Mouse (Mus musculus) cerebellum, adult 2 months (tissue): ENCODE measurements around the gene Dll3. TPM values are rescaled to one million over a fixed set of nuclear protein-coding genes. Genes with fewer than 3 reads are reported as not detected.
A peak's percentile ranks its signal among the peaks of the same experiment; 100 is the strongest.

Source experiments
- DNase-seq, 2 experiments: peaks; one replicate each; pipeline ENCODE4 v3.0.0; 2021
- H3K27ac ChIP-seq: fragments of 200-500 bp; 2 replicates; pipeline ENCODE4 v1.5.1; 2012; ENCODE audit warnings: low read length, control low read depth, inconsistent platforms; ENCODE audit not compliant: insufficient read depth
- H3K27me3 ChIP-seq: fragments of 200-500 bp; 2 replicates; pipeline ENCODE4 v1.6.1; 2012; ENCODE audit warnings: inconsistent platforms, mild to moderate bottlenecking, low read length, moderate library complexity; ENCODE audit not compliant: control insufficient read depth, insufficient read depth
- H3K4me1 ChIP-seq: fragments of 200-500 bp; 2 replicates; pipeline ENCODE4 v1.6.1; 2011; ENCODE audit warnings: low read length; ENCODE audit not compliant: control insufficient read depth, insufficient read depth
- H3K4me3 ChIP-seq: fragments of 200-500 bp; replicated peaks from 2 replicates; pipeline ENCODE3; 2011; ENCODE audit warnings: mild to moderate bottlenecking, low read depth, low read length, control low read depth; ENCODE audit not compliant: insufficient read depth
- CTCF ChIP-seq: fragments of 200-500 bp; IDR thresholded peaks from 2 replicates; pipeline ENCODE4 v1.5.1; 2011; ENCODE audit warnings: low read depth, mild to moderate bottlenecking, control low read depth, low read length, moderate library complexity, borderline replicate concordance; ENCODE audit not compliant: insufficient read depth
- POLR2A ChIP-seq: fragments of 200-500 bp; IDR thresholded peaks from 2 replicates; pipeline ENCODE4 v1.6.1; 2011; ENCODE audit warnings: low read length, control low read depth, borderline replicate concordance; ENCODE audit not compliant: insufficient read depth
- WGBS: fragments of 180-500 bp; shearing (Covaris S2); methylation state at CpG from one replicate; pipeline ENCODE4 v1.1.7; 2018; 5-methylcytosine and 5-hydroxymethylcytosine counted together
- polyA plus RNA-seq: library from polyadenylated mRNA; depleted of rRNA; stranded (reverse); fragments of >200 nt; gene quantifications from 2 replicates; pipeline ENCODE4 v1.2.3, GENCODE M21; 2012

Dll3 gene
- polyA plus RNA-seq, 1 experiment, result 1.4 TPM

- under 1% methylated on average over 77 of the region's 77 CpGs for WGBS
- Histone ChIP-seq H3K27ac (peak within 1 kb of the TSS; percentile 52; the same call in 1 of the 2 replicates), H3K27me3 (no peaks in the 10 kb centered on the region), H3K4me3 (peak within 1 kb of the TSS; percentile 90), H3K4me1 (peaks cover 10% of the 10 kb centered on the region)
- DNase-seq, result peak; percentile 96 to 98
- TF ChIP-seq POLR2A, result peak; percentile 94
- no peak for TF ChIP-seq CTCF
Observed at GRCm38 (mm10) chr7:28338108-28338998, 36.3 kb upstream of the Dll3 start, which contains the start of gene Supt5. Gene Supt5, minus strand, starts transcription at chr7:28338746.

GRCm38 (mm10) chr7:28335471-28335870 lies 33.4 kb upstream of the Dll3 start:
- Histone ChIP-seq H3K27ac (no peak overlapping the region), H3K27me3 (no peaks in the 10 kb centered on the region), H3K4me3 (no peak overlapping the region), H3K4me1 (peaks cover 10% of the 10 kb centered on the region)
- 82% methylated on average over 2 of the region's 2 CpGs for WGBS
- no peak for DNase-seq
- no peak for TF ChIP-seq CTCF
- no peak for TF ChIP-seq POLR2A

- TF ChIP-seq CTCF (no peak), POLR2A (no peak)
- WGBS, result 74% methylated on average over 4 of the region's 4 CpGs
- Histone ChIP-seq H3K4me3 (no peak overlapping the region), H3K27ac (no peak overlapping the region), H3K4me1 (peaks cover 10% of the 10 kb centered on the region), H3K27me3 (no peaks in the 10 kb centered on the region)
- no peak for DNase-seq
Observed at GRCm38 (mm10) chr7:28334534-28334933, 32.5 kb upstream of the Dll3 start.

GRCm38 (mm10) chr7:28328260-28328659 lies 26.2 kb upstream of the Dll3 start:
- no peak for DNase-seq
- no peak overlapping the region for H3K27ac ChIP-seq
- H3K4me3 ChIP-seq, result no peak overlapping the region
- WGBS, result 92% methylated on average over 2 of the region's 2 CpGs
- no peaks in the 10 kb centered on the region for H3K27me3 ChIP-seq
- no peaks in the 10 kb centered on the region for H3K4me1 ChIP-seq
- no peak for TF ChIP-seq POLR2A
- no peak for TF ChIP-seq CTCF

- Histone ChIP-seq H3K4me3 (no peak overlapping the region), H3K27me3 (no peaks in the 10 kb centered on the region), H3K4me1 (no peaks in the 10 kb centered on the region), H3K27ac (no peak overlapping the region)
- WGBS, result 81% methylated on average over 4 of the region's 4 CpGs
- TF ChIP-seq POLR2A, result no peak
- TF ChIP-seq CTCF, result no peak
- DNase-seq, result no peak
Observed at GRCm38 (mm10) chr7:28326457-28326856, 24.4 kb upstream of the Dll3 start.

GRCm38 (mm10) chr7:28325293-28325692 lies 23.3 kb upstream of the Dll3 start:
- Histone ChIP-seq H3K4me3 (no peak overlapping the region), H3K27me3 (no peaks in the 10 kb centered on the region), H3K4me1 (no peaks in the 10 kb centered on the region), H3K27ac (no peak overlapping the region)
- TF ChIP-seq CTCF (no peak), POLR2A (no peak)
- DNase-seq, result no peak
- WGBS, result 97% methylated on average over 8 of the region's 8 CpGs

GRCm38 (mm10) chr7:28321974-28322720 lies 20.1 kb upstream of the Dll3 start:
- DNase-seq, result no peak
- Histone ChIP-seq H3K4me3 (no peak overlapping the region), H3K27me3 (no peaks in the 10 kb centered on the region), H3K4me1 (no peaks in the 10 kb centered on the region), H3K27ac (no peak overlapping the region)
- 92% methylated on average over 15 of the region's 15 CpGs for WGBS
- no peak for TF ChIP-seq CTCF
- TF ChIP-seq POLR2A, result no peak
